Mouse (Mus musculus): ENCODE data around the gene Cpsf4. TPM values are rescaled to one million over a fixed set of nuclear protein-coding genes. Genes with fewer than 3 reads are reported as not detected.

The Cpsf4 gene
- polyA plus RNA-seq, 1 experiment from 2014 or later: 27.4 TPM

DNA sequence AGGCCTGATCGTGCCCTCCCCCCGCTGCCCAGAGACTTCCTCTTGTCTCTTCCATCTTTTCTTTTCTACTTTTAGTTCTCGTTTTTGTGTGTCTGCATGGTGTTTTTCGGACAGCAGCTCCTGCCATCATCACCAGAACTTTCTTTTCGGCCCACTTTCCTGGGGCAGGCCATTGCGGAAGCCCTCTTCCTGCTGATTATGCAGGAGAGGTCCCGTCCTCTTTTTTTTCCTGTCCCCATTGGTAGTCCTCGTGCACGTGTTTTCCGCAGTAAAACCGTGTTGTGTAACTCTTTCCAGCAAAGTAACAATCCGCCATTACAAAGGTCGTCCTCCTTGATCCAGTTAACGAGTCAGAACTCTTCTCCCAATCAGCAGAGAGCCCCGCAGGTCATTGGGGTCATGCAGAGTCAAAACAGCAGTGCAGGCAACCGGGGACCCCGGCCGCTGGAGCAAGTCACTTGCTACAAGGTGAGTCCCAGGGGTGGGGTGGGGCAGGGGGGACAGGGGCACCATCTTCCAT lies 11.5 kb downstream of the Cpsf4 start:
- H3K9ac ChIP-seq: no peak overlapping the region
- no peak overlapping the region for H3K4me2 ChIP-seq
- no peaks in the 10 kb centered on the region for H3K27me3 ChIP-seq (replicated peaks)
- H3K36me3 ChIP-seq: peaks cover 100% of the 10 kb centered on the region
- no peaks in the 10 kb centered on the region for H3K9me3 ChIP-seq
- WGBS: 84% methylated on average over 18 of the region's 18 CpGs
- H3K4me3 ChIP-seq: no peak overlapping the region
- H3K4me1 ChIP-seq: no peaks in the 10 kb centered on the region
- ATAC-seq (ENCODE audit: extremely low read depth, insufficient number of reproducible peaks, low FRiP score, low TSS enrichment): no peak
- no peak overlapping the region for H3K27ac ChIP-seq (replicated peaks)

DNA sequence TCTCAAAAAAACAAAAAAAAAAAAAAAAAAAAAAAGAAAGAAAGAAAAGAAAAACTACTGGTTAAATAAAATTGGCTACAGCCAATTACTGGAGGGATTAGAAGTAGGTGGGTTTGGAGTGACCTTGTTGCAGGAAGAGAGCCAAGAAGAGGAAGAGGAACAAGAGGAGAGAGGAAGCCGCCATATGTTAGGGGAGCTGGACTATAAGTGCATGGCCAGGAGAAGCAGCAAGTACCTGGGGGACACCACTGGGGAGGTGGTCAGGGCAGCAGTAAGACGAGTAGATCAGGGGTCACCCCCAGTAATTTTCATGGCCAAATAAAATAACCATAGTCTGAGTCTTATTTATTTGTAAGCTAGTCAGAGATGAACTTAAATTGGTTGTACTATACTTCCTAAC lies 18.2 kb downstream of the Cpsf4 start:
- H3K27ac ChIP-seq (replicated peaks): no peak overlapping the region
- no peak overlapping the region for H3K9ac ChIP-seq
- H3K4me1 ChIP-seq: peaks cover 21% of the 10 kb centered on the region
- no peak overlapping the region for H3K4me3 ChIP-seq
- H3K36me3 ChIP-seq: peaks cover 93% of the 10 kb centered on the region
- WGBS: 87% methylated on average over 2 of the region's 2 CpGs
- no peaks in the 10 kb centered on the region for H3K27me3 ChIP-seq (replicated peaks)
- no peak overlapping the region for H3K4me2 ChIP-seq
- H3K9me3 ChIP-seq: no peaks in the 10 kb centered on the region
- no peak for ATAC-seq (ENCODE audit: extremely low read depth, insufficient number of reproducible peaks, low FRiP score, low TSS enrichment)

DNA sequence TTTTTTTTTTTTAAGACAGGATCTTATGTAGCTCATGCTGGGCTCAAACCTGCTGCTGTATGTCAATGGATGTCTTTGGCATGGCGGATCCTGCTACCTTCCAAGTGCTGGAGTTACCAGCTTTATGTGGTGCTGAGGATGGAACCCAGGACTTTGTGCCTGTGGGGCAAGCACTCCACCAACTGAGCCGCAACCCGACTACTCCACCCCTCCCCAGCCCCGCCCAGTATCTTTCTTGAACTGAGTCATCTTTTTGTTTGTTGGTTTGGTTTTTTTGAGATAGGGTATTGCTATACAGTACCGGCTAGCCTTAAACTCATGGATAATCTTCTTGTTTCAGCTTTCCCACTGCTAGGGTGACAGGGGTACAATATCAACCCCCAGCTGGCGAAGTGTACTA lies 22.4 kb downstream of the Cpsf4 start:
- WGBS: 84% methylated on average over 6 of the region's 6 CpGs
- peak overlapping the region; percentile 89 for H3K9ac ChIP-seq
- no peaks in the 10 kb centered on the region for H3K9me3 ChIP-seq
- H3K4me3 ChIP-seq: peak overlapping the region; percentile 83
- H3K36me3 ChIP-seq: peaks cover 60% of the 10 kb centered on the region
- no peaks in the 10 kb centered on the region for H3K27me3 ChIP-seq (replicated peaks)
- peak overlapping the region; percentile 86 for H3K4me2 ChIP-seq
- no peak overlapping the region for H3K27ac ChIP-seq (replicated peaks)
- peaks cover 32% of the 10 kb centered on the region for H3K4me1 ChIP-seq
- no peak for ATAC-seq (ENCODE audit: extremely low read depth, insufficient number of reproducible peaks, low FRiP score, low TSS enrichment)

DNA sequence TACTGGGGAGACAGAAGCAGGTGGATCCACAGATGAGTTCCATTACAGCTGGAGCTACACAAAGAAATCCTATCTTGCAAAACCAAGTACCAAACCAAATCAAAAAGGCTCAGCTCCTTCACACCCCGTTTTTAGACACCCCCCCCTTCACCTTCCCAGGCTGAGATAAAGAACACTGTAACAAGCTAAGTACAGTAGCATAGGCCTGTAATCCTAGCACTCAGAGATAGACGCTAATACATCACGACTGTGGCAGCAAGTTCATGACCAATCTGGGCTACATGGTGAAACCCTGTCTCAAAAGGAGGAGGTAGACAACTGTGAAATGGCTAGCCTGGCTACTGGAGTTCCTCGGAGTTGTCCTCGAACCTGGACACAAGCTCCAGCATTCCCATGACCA lies 23.4 kb downstream of the Cpsf4 start:
- Histone ChIP-seq H3K9me3 (no peaks in the 10 kb centered on the region), H3K4me3 (peak overlapping the region; percentile 83), H3K36me3 (peaks cover 60% of the 10 kb centered on the region), H3K27ac (replicated peaks) (peak overlapping the region; percentile 91), H3K4me2 (peak overlapping the region; percentile 86), H3K27me3 (replicated peaks) (no peaks in the 10 kb centered on the region), H3K9ac (peak overlapping the region; percentile 89), H3K4me1 (peaks cover 32% of the 10 kb centered on the region)
- WGBS: 21% methylated on average over 5 of the region's 5 CpGs
- no peak for ATAC-seq (ENCODE audit: extremely low read depth, insufficient number of reproducible peaks, low FRiP score, low TSS enrichment)

DNA sequence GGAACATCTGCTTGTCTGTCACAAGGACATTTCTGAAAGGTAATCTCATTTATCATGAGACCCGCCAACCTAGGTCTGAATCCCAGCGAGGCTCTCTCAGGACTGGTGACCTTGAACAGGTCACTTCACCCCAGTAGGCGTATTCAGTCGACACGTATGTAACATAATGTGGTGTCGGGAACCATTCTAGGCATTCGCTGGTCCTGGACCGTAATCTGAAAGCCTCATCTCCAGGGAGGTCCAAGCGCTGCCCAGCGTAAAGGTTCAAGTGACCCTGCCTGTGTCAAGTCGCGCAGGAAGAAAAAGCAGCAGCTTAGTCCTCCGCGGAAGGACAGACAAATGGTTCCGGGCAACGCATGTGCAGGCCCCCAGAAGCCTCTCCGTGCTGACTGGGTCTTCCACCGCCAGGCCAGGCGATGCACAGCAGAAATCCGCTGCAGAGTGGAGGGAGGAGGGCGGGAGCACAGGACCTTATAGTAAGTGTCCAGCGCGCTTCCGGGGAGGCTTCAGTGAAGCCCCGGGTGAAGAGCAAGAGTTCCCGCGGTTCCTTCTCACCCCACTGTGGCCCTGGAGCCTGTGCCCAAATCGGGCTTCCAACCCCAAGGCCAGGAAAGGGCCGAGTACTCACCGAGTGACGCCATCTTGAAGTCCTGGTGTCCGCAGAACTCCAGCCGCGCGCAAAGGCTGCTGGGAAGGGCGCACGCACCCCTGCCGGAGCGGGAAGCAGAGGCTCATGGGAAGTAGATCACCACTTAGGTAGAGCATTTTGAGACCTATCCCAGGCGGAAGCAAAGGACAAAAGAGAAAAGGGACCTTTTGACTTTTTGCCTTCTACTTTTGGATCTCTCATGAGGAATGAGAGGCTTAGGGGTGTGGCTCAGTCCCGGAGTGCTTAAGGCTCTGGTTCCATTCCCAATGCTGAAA lies 24.1 kb downstream of the Cpsf4 start:
- under 1% methylated on average over 41 of the region's 41 CpGs for WGBS
- Histone ChIP-seq H3K9me3 (no peaks in the 10 kb centered on the region), H3K27me3 (replicated peaks) (no peaks in the 10 kb centered on the region), H3K36me3 (peaks cover 60% of the 10 kb centered on the region), H3K4me1 (peaks cover 32% of the 10 kb centered on the region), H3K4me3 (peak overlapping the region; percentile 83), H3K27ac (replicated peaks) (peak overlapping the region; percentile 91), H3K9ac (peak overlapping the region; percentile 89), H3K4me2 (peak overlapping the region; percentile 86)
- ATAC-seq (ENCODE audit: extremely low read depth, insufficient number of reproducible peaks, low FRiP score, low TSS enrichment): peak; percentile 80; the same call in 1 of the 2 replicates

DNA sequence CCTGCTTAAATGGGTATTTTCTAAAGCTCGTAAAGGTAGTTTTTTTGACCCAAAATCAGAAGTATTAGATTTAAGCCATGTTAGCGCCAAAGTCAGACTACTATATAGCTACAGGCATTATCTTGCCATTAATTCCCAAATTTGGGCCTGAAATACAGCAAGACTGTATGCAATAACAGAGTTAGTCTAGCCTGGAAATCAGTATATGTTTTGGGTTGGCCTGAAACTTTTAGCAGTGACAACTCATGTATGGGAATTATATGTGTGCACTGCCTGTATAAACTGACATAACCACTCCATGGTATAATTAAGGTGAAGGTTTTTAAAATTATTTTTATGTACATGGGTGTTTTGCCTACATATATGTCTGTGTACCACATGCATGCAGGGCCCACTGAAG lies 24.9 kb downstream of the Cpsf4 start, which contains the start of gene Atp5j2:
Gene Atp5j2 (minus strand): TSS at position 101 of the 400 bp plus-strand sequence.
- H3K4me1 ChIP-seq: peaks cover 32% of the 10 kb centered on the region
- H3K36me3 ChIP-seq: peaks cover 59% of the 10 kb centered on the region
- peak within 1 kb of the TSS; percentile 83 for H3K4me3 ChIP-seq
- peak within 1 kb of the TSS; percentile 89 for H3K9ac ChIP-seq
- no peaks in the 10 kb centered on the region for H3K27me3 ChIP-seq (replicated peaks)
- 83% methylated on average over 2 of the region's 2 CpGs for WGBS
- no peaks in the 10 kb centered on the region for H3K9me3 ChIP-seq
- peak within 1 kb of the TSS; percentile 91 for H3K27ac ChIP-seq (replicated peaks)
- peak within 1 kb of the TSS; percentile 86 for H3K4me2 ChIP-seq
- ATAC-seq (ENCODE audit: extremely low read depth, insufficient number of reproducible peaks, low FRiP score, low TSS enrichment): no peak

DNA sequence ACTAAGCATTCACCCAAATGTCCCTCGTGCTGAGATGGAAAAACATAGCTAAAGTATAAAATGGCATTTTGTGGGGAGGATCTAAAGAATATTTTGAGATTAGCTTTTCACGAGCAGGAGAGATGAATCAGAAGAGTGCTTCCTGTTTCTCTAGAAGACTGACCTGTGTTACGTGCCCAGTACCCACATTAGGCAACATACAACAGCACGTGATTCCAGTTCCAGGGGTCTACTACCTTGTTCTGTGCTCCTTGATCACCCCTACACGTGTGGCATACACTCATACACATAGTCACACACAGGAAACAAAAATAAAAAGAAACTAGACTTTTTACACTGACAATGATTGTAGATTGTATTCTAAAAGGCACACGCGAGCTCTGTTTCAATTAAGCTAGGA lies 33.4 kb downstream of the Cpsf4 start:
- ATAC-seq (ENCODE audit: extremely low read depth, insufficient number of reproducible peaks, low FRiP score, low TSS enrichment): no peak
- Histone ChIP-seq H3K27ac (replicated peaks) (no peak overlapping the region), H3K27me3 (replicated peaks) (no peaks in the 10 kb centered on the region), H3K9me3 (no peaks in the 10 kb centered on the region), H3K4me3 (peak overlapping the region; percentile 61), H3K36me3 (peaks cover 29% of the 10 kb centered on the region), H3K4me2 (peak overlapping the region; percentile 78), H3K4me1 (peaks cover 18% of the 10 kb centered on the region), H3K9ac (peak overlapping the region; percentile 87; the same call in 1 of the 2 replicates)
- 76% methylated on average over 7 of the region's 7 CpGs for WGBS

DNA sequence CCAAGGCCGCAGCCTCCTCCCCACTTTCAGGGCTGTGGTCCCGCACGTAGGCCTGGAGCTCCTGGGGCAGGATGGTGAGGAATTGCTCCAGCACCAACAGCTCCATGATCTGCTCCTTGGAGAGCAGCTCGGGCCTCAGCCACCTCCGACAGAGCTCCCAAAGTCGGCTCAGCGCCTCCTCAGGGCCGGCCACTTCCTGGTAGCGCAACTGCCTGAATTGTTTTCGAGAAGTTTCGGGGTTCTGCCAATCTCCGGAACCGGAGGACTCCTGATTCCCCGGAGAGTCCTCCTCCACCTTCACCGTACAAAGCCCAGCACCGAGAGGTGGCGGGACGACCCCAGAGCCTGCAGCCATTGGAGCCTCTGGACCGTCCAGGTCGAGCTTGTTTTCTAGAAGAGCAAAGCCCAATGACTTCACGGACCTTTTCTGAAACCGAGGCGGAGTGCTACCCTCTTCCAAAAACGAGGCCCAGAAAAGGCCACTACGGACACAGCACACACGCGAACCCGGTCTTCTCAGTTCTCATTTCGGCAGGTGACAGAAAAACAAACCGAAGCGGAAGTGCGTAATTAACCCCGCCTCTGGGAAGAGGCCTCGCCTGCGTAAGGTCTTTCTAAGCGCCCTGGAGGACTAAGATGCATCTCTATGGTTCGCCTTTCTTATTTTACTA lies 34.4 kb downstream of the Cpsf4 start, which contains the start of gene Zkscan14:
Gene Zkscan14 (minus strand): TSS at position 548 of the 671 bp plus-strand sequence.
- WGBS: 1% methylated on average over 37 of the region's 37 CpGs
- peak; percentile 45; the same call in 1 of the 2 replicates for ATAC-seq (ENCODE audit: extremely low read depth, insufficient number of reproducible peaks, low FRiP score, low TSS enrichment)
- H3K9me3 ChIP-seq: no peaks in the 10 kb centered on the region

DNA sequence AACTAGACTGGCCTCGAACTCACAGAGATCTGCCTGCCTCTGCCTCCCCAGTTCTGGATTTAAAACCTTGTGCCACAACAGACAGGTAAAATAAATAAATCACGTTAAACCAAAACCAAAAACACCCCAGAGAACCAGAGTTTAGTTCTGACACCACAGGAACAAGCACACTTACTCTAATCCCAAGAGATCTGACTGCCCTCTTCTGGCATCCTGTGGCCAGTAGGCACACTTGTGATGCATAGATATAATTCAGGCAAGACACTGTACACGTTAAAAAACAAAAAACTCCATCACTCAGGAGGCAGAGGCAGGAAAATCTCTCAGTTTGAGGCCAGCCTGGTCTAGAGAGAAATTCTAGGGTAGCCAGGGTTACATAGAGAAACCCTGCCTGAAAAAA lies 35.4 kb downstream of the Cpsf4 start:
- H3K4me3 ChIP-seq: no peak overlapping the region
- H3K9ac ChIP-seq: no peak overlapping the region
- peaks cover 31% of the 10 kb centered on the region for H3K4me1 ChIP-seq
- peaks cover 22% of the 10 kb centered on the region for H3K36me3 ChIP-seq
- WGBS: 44% methylated on average over 3 of the region's 3 CpGs
- H3K4me2 ChIP-seq: no peak overlapping the region
- no peak for ATAC-seq (ENCODE audit: extremely low read depth, insufficient number of reproducible peaks, low FRiP score, low TSS enrichment)
- H3K27me3 ChIP-seq (replicated peaks): no peaks in the 10 kb centered on the region
- no peak overlapping the region for H3K27ac ChIP-seq (replicated peaks)
- H3K9me3 ChIP-seq: no peaks in the 10 kb centered on the region

More for the DNA sequence above, 34.4 kb downstream of the Cpsf4 start, which contains the start of gene Zkscan14:
- peak within 1 kb of the TSS; percentile 54 for H3K27ac ChIP-seq (replicated peaks)
- H3K4me3 ChIP-seq: peak within 1 kb of the TSS; percentile 61
- H3K9ac ChIP-seq: peak within 1 kb of the TSS; percentile 87
- H3K27me3 ChIP-seq (replicated peaks): no peaks in the 10 kb centered on the region
- peaks cover 19% of the 10 kb centered on the region for H3K36me3 ChIP-seq
- H3K4me2 ChIP-seq: peak within 1 kb of the TSS; percentile 78
- peaks cover 29% of the 10 kb centered on the region for H3K4me1 ChIP-seq

DNA sequence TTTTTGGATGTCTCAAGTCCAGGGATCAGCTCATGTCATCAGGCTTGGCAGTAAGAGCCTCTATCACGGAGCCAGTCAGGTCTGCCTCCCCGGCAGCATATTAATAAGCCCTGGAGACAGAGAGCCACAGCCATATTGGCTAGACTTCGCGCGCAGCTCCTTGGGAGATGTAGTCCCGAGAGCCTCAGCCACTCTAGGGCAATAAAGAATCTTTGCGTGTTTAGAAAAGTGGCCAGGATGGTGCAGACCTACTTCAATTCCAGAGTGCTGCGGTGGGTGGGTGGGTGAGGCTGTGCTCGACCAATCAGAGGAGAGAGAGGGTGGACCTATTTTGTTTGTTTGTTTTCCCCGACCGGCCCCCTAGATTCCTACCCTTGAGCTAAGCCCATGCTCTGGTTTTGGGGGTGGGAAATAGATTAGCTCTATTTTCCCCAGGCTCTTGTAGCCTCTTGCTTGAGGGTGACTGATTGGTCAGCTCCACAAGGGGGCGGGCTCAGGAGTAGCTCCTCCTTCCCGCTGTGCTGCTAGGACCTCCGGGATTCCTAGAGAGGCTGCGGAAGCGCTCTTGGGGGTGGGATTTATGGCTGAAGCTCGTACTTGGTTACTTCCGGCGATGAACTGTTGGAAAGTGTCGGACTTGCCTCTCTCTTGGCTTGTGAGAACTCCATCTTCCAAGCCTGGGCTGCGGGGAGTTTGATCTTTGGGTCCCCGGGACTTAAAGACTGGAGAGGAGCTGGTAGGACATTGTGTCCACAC lies 37.1 kb downstream of the Cpsf4 start, which contains the start of gene Zkscan5:
Gene Zkscan5 (plus strand): TSS at position 627 of the 756 bp plus-strand sequence.
- Histone ChIP-seq H3K4me1 (peaks cover 31% of the 10 kb centered on the region), H3K9ac (peak within 1 kb of the TSS; percentile 85), H3K27me3 (replicated peaks) (no peaks in the 10 kb centered on the region), H3K36me3 (peaks cover 23% of the 10 kb centered on the region), H3K9me3 (no peaks in the 10 kb centered on the region), H3K4me2 (peak within 1 kb of the TSS; percentile 80), H3K27ac (replicated peaks) (peak within 1 kb of the TSS; percentile 95), H3K4me3 (peak within 1 kb of the TSS; percentile 74)
- under 1% methylated on average over 22 of the region's 22 CpGs for WGBS
- ATAC-seq (ENCODE audit: extremely low read depth, insufficient number of reproducible peaks, low FRiP score, low TSS enrichment): peak; percentile 87
